Mouse (Mus musculus): ENCODE measurements around the gene Gm20897.
"Not testable (repeated sequence)": the region's sequence is repeated elsewhere in the genome, so short reads cannot be mapped to it uniquely, and the experiment has no call there.

Gm20897 gene

DNA sequence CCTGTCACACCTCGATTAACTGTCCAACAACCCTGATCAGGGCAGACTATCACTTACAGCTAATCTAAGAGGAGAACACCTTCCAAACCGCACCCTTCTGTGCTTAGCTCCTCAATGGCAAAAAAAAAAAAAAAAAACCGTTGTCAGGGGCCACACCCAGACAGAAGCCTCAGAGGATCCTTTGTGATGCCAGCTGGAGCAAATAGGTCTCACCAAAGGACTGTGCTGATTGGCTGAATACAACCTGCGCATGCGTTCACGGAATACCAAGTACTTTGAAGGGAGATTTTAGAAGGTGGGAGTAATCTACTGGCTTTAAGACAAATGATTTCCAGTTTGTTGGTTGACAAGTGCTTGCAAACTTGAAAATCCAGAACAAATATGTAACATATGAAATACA, at the start of gene Gm20897:
Gm20897 (minus strand) TSS at position 101 of the 400 bp plus-strand sequence.
- not testable (repeated sequence) for DNase-seq (ENCODE audit: low spot score in 2 of 2)

Measured in urinary bladder, adult 18-20 months (tissue).